Mouse (Mus musculus) cerebellum, adult 2 months (tissue): Measurements from ENCODE around the gene Echdc3.

Experiments
- CTCF ChIP-seq: fragments of 200-500 bp; IDR thresholded peaks from 2 replicates; pipeline ENCODE4 v1.5.1; 2011; ENCODE audit warnings: low read depth, mild to moderate bottlenecking, control low read depth, low read length, moderate library complexity, borderline replicate concordance; ENCODE audit not compliant: insufficient read depth
- POLR2A ChIP-seq: fragments of 200-500 bp; IDR thresholded peaks from 2 replicates; pipeline ENCODE4 v1.6.1; 2011; ENCODE audit warnings: low read length, control low read depth, borderline replicate concordance; ENCODE audit not compliant: insufficient read depth

GRCm38 (mm10) chr2:6159219-6159618, 53.6 kb downstream of the Echdc3 start:
- no peak for TF ChIP-seq CTCF
- TF ChIP-seq POLR2A: no peak
